Mouse (Mus musculus) adrenal gland, adult (tissue): ENCODE results near the gene Arhgap4.

ENCODE experiments used
- DNase-seq, 2 experiments: peaks; one replicate each; pipeline ENCODE4 v3.0.0; 2022 to 2023; ENCODE audit warnings: low spot score in 1 of 2; ENCODE audit not compliant: inconsistent age in 2 of 2

The Arhgap4 gene

DNA sequence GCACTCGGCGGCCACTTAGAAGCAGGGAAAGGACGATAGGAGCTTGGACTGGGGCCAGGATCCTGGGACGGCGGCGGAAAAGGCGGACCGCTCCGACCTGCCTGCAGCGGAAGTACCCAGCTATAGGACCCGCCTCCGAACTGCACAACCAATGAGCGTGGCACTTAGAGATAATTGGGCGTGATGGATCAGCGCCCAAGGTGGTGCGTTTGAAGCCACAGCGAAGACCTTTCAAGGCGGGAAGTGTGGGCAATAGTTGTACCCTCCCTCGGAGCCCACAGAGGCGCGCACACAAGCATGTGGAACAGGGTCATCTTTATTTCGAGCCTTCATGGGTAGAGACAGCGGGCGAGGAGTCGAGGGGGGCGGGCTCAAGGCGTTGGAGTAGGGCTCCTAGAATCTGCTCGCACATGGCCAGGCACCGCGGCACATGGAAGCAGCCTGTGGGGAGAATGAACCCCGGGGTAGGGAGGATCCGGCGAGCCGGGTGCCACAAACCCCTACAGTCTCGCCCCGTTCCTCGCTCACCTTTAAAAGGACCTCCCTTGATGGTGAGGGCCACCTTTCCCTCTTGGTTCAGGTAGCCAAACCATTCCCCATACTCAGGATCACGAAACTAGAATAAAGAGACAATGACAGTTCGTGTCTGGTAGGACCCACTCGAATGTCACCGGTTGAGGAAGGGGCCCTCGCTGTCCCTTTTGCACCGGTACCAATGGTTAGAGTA is at the start of gene Arhgap4, which contains the start of gene Naa10:
TSS of gene Arhgap4 (minus strand) at position 48 of the 727 bp plus-strand sequence.
TSS of gene Naa10 (minus strand) at position 122 of the 727 bp plus-strand sequence.
- DNase-seq, result peak; percentile 91 to 95

DNA sequence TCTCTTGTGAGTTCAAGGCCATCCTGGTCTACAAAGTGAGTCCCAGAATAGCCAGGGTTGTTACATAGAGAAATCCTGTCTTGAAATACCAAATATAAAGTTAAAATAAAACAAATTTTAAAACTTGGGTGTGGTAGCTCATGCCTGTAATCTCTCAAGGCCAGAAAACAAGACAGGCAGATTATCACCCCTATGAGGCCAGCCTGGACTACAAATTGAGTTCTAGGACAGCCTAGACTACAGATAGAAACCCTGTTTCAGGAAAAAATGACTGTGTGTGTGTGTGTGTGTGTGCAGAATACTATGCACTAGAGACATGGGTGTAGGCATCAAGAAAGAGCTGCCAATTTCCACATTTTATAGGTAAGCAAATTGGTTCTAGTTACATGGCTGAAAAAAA is 49.1 kb upstream of the Arhgap4 start:
- no peak for DNase-seq

DNA sequence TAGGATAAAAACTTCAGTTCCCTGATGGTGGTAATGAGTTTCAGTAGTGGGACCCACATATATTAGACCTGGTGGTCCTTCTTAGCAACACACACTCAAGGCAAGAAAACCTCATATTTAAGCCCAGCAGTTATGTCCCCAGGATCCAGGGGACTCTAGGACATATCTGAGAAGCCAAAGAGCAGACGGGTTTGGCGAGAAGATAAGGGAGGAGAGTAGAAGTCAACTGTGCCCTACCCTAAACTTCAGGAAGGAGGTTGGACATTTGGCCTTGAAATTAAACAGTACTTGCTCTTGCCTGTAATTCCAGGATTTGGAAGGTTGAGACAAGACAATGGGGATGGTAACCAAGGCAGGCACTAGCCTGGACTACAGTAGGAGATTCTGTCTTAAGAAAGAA is 48.1 kb upstream of the Arhgap4 start:
- DNase-seq, result no peak

DNA sequence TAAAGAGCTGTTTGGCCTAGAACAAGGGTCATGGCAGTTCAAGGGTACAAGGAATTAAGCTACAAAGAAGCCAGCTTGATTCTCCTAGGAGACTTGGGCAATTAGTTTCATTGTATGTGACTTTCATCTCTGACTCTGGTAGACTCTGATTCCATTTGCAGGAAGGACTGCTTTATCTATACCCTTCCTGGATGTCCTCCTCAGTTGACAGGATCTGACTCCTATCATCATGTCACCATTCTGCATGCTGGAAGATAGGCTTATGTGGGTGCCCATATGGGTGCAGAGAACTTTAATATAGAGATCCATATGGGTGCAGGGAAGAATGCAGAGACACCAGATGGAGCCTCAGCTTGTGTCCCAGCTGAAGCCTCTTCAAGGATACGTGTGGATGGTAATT is 47.5 kb upstream of the Arhgap4 start:
- DNase-seq, result no peak

DNA sequence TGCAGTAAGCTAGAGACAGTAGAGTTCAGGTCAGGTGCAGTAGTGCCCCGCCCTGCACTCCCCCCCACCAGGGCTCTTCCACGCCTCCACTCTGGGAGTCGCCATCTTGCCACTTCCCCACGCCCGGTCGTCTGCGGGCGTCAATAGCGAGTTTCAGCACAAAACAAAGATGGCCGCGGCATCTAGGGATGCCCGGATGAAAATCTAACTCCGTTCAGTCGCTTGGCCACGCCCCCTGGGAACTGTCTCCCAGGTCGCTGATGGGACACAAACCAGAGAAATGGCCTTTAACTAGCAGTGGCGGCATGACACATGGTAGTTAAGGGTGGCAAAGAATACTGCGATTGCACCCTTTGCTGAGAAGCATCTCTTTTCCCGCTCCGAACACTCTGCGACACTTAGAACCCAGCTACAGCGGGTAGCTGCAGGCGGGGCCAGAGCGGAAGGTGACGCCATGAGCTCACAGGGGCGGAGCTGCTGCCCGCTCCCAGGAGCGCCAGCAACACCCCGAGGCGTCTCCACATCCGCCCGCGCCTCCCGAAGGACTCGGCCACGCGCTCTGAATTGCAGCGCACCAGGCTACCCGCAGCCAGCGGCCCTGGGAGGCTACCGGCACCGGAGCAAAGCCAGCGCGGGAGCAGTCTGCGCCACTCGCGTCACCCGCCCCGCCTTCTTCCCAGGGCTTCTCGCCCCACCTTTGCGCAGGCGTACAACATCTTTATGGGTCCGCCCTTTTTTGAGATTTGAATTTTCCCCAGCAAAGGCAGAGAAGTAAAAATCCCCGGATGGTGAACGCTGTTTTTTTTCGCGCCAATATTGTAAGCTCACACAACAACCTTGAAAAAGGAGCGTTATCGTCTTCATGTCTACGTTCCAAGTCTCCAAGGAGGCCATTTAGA is 45.8 kb upstream of the Arhgap4 start:
- DNase-seq, result peak; percentile 92 to 97

DNA sequence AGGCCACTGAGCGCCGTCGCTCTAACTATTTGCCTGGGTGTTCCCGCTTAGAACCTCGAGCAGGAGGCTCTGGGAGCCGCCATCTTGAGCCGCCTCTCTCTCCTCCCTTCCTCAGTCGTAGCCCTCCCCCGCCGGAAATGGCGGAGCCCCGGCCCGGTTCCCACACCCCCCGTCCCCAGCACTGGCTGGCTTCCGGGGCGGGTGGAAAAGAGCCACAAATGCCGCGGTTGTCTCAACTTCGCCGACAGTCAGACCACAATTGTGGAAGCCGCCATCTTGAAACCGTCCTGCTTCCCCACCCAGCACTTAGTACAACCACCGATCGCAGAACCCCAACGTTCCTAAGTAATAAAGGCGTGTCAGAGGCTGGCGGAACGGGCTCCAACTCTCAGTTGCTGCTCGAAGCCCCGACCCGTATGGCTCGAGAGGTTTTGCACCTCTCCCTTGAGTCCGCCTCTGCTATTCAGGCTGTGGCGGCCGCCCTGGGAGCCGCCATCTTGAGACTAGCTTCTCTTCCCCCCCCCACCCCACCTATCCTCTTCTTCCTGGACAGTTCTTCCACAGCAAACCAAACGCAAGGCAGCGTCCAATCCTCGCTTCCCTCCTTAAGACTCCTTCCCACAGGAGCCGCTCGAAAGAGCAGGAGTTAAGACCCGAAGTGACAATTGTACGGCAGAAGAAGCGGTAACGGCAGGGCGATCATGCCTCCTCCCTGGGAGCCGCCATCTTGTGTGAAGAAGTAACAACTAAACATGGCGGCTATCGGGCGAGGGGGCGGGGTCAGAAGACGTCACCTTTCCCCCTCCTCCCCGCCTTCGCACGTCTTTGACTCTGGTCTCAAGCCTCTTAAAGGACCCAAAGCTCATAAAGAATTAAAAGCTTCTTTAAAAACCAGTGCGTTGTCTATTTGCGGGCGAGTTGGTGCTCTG is 44.8 kb upstream of the Arhgap4 start, which contains the start of gene Hcfc1:
TSS of gene Hcfc1 (minus strand) at position 110 of the 929 bp plus-strand sequence.
- peak; percentile 92 to 97 for DNase-seq

DNA sequence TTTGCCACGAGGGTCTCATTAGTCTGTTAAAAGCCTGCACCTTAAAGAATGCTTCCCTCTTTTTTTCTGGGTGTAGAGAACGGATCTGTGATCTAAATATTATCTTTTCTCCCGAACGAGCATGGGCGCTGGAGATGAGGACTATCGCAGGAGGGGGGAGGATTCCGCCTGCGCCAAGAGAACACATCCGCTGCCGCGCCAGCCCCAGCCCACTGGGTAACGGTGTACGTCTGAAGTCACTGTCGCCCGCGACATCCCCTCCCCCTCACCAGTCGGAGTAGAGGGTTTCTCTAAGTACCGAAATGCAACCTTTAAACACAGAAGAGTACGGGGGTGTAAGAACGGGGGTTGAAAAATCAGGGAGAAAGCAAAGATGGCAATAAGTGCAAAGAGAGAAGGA is 43.6 kb upstream of the Arhgap4 start:
- peak; percentile 72 to 83 for DNase-seq

DNA sequence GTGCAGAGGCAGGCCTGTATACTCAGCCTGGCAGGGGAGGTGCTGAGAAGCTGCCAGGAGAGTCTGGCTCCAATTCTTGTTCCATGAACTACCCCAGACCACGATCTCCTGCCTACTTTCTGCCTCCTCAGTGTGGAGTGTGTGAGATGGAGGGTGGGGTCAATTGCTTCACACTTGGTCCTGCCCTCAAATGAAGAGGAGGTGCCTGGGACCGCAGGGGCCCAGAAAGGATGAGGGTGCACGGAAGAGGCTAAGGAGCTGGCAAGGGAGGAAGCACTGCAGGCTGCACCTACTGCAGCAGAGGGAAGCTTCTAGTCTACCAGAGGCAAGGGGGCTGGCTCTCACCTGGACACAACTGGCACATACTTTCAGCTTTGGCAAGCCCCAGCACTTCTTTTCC is 42.7 kb upstream of the Arhgap4 start:
- DNase-seq, result peak; percentile 14 to 55

DNA sequence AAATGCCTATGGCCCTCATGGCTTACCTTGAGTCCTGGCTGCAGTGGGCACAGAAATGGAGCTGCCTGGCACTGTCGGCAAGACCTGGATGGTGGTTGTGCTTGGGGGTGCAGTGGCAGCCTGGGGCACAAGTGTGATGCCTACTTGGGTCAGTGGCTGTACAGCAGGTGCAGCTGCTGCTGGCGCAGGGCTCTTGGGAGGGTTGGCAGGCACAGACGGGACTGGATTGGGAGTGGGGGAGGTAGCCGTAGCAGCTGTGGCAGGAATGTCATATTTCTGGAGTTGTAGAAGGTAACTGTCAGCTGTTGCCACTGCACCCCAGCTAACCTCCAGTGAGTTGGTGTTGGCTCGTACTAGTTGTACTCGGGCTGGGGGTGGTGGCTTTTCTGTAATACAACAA is 33.3 kb upstream of the Arhgap4 start:
- no peak for DNase-seq

DNA sequence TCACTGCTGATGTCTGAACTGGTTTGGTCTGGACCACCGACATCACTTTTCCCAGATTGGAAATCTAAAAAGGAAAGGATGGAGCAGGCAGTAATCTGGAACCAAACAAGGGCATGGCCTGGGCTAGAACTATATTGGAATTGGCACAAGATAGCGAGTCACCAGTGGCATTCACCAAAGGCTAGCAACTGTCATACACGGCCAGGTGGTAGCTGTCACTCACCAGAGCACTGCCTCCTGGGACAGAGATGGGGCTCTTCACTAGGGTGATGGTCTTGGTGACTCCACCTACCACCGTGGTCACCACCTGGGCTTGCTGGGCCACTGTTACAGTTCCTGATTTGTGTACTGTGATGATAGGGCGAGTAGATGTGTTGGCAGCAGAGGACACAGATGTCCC is 30.9 kb upstream of the Arhgap4 start:
- DNase-seq, result no peak

DNA sequence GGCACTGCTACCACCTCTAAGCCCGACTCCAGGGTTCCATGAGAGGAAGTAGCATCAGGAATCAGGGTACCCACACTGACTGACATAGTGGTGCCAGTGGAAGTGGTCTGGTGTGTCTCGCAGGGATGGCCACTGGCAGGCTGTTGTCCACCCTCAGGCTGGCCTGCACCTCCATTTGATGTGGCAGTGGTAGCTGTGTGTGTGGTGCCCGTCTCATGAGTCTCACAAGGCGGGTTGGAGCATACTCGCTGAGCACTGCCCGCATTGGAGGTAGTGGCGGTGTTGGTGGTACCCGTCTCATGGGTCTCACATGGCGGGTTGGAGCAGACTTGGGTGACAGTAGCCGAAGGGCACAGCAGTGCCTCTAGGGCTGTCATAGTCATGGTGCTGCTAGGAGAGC is 27.7 kb upstream of the Arhgap4 start:
- no peak for DNase-seq

DNA sequence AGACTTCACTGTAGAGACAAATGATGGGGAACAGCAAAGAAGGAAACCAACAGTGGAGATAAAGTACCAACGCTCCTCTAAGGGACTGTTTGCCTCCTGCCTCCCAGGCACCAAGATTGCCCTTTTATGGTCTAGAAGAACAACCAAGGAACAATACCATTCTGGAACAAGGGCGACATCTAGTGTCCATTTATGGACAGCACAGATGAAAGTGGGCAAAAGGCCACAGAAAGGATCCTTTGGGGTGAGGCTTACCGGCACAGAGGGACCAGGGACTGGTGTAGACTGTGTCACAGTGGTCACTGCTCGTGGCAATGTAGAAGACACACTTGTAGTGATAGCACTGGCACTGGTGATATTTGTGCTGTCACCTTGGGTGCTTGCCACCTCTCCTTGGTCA is 27.0 kb upstream of the Arhgap4 start:
- peak; percentile 36 to 87 for DNase-seq

DNA sequence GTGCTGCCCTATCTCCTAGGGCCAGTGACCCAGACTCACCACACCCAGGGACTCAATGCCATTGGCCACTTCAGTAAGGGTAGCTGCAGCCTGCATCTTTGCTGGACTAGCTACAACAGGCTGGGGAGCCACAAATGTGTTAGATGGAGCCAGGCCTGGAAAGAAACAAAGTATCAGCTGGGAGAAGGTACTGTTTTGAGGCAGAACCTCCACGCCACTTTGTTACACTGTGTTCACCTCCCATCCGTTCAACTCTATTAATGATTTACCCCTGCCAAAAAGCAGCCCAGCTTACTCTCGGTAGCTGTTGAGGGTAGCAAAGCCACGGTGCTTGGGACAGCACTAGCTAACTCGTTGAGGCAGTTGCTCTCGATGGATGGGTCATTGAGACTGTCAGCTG is 25.2 kb upstream of the Arhgap4 start:
- no peak for DNase-seq

DNA sequence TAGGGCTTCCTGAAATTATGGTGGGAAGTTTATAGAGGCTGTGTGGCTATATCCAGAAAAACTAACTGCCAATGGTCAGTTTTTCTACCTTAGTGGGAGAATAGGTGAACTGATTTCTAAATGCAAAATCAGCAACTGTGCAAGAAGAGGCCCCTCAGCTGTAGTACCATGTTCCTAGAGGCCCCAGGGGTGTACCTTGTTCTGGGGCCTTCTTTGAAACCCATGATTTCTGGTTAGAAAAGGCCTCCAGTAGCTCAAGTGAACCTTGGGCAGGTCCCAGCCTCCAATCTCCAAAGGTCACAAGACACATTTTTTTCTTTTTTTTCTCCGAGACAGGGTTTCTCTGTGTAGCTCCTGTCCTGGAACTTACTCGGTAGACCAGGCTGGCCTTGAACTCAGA is 20.6 kb upstream of the Arhgap4 start:
- no peak for DNase-seq

DNA sequence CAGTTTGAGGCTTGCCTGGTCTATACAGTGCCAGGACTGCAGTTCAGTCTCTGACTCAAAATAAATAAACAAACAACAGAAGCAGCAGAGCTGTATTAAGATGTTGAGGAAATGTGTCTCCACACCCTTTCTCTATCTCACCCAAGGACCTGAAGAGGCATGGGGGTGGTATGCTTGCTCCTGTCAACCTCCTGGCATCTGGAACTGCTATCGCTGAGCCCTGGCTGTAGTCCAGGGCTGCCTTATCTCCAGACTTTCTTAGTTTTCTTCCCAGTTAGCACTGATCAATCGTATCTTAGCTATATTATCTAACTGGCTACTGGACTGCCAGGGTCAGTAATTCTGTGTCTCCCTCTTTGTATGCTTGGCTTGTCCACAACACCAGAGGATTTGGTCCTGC is 20.2 kb upstream of the Arhgap4 start:
- DNase-seq, result no peak

DNA sequence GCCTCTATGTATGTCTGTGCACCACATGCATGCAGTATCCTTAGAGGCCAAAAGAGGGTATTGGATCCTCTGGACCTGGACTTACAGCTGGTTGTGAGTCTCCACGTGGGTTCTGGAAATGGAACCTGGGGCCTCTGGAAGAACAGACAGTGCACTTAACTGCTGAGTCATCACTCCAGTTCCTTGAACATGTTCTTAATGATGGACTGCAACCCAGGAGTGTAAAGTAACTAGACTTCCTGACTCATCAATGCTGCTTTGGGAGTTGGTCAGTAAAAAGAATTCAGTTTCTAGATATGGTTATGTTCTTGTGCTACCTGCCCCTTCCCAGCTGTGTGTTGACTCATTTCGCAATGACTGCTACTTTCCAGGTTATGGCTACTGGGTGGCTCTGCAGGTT is 10.2 kb upstream of the Arhgap4 start:
- no peak for DNase-seq

DNA sequence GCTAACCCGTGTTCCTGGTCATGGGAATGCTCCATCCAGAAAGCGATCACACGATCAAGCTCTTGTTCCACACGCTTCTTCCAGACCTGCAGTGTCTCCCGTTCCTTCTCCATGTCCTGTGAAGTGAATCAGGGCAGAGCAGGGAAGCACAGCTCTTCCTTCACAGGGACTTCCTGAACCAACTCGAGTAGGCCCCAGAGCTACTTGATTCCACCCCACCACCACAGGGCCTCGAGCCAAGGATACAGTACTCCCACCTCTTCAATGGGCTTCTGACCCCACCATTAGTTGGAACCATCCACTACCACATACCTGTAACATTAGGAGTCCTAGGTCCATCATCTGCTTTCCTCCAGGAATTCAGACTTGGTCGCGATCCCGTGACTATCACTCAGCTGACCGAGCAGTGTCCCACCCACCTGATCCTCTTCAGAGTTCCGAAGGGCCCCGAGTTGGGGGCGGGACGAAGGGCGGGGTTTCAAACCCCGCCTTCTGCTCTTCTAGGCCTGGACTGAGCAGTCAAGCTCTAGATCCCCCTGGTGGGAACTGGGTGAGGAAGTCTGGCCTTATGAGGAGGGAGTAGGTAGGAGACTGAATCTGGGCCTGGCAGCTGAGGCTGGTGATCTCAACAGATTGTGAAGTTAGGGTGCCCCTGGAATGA is 8.9 kb upstream of the Arhgap4 start, which contains the start of gene Renbp:
TSS of gene Renbp (minus strand) at position 449 of the 661 bp plus-strand sequence.
- peak; percentile 81 to 83 for DNase-seq

DNA sequence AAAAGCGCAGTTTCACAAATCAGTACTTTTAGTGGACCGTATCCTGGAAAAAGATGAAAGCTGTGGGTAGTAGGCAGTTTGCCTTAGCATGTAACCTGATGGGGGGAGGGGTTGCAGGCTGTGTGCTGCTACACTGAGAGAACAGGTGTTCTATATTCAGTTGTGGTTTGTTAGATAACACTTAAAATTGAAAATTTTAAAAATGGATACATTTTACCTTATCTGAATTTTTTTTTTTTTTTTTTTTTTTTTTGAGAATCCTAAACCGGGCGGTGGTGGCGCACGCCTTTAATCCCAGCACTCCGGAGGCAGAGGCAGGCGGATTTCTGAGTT is 846 bp upstream of the Arhgap4 start:
- DNase-seq, result no peak

DNA sequence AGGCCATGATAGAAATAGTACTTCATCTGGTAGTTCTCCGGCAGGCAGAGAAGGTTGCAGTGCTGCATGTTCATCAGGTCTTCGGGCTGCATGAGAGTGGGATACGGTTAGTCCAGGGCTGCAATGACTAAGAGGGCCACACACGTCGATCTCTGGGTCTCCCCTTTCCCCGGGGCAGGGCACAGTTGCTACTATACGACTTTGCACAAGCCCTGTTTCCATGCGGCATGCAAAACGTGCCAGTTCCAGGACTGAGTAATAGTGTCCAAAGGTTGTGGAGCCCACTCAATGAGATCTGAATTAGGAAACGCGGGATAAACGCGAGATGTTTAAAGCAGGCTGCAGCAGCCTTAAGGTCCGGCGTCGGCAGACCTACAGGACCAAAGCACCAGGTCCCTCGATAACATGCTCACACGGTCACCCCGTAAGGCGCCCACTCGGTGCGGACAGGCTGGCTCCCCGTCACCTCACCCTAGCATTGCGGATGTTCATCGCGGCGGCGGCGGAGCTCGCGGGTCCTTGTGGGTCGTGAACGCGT is 316 bp downstream of the Arhgap4 start:
- no peak for DNase-seq

DNA sequence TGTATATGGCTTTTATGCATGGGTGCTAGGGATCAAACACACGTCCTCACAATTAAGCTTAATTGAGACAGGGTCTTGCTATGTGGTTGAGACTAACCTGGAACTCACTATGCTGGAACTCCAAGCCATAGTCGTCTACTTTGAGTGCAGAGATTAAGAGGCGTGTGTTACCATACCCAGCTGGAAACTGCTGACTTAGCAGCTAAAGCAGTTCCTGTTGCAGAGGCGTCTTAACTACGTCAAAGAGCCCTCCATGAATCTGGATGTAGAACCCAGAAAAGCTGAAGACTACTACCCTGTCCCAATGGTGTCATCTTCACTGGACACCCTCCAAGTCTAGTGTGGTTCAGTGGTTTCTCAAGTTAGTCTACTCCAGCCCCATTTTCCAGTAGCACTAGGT is 3.0 kb downstream of the Arhgap4 start:
- no peak for DNase-seq
